Mouse (Mus musculus): ENCODE results near the gene Cnksr1. TPM values are rescaled to one million over a fixed set of nuclear protein-coding genes. Genes with fewer than 3 reads are reported as not detected.
"Not testable (repeated sequence)": the region's sequence is repeated elsewhere in the genome, so short reads cannot be mapped to it uniquely, and the experiment has no call there.

Gene Cnksr1
- polyA plus RNA-seq (2017; shearing (Covaris generic)): not detected

DNA sequence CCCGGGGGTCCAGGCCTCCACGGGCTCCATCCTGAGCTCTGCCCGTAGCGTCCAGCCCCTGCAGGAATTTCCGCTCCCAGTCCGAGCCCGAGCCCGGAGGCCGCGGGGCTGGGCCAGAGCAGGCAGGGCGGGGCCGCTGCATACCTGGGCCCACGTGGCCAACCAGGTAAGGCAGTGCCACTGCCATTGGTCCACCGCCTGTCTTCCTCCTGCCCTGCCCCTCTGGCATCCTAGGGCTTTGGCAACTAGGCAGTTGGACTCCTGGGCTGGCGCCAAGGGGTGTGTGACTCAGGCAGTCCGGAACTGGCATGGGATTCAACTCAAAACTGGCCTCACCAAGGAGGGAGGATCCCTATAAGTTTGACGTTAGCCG is at the start of gene Cnksr1:
Gene Cnksr1, minus strand, starts transcription at position 121 of the 373 bp plus-strand sequence.
- ATAC-seq: no peak

DNA sequence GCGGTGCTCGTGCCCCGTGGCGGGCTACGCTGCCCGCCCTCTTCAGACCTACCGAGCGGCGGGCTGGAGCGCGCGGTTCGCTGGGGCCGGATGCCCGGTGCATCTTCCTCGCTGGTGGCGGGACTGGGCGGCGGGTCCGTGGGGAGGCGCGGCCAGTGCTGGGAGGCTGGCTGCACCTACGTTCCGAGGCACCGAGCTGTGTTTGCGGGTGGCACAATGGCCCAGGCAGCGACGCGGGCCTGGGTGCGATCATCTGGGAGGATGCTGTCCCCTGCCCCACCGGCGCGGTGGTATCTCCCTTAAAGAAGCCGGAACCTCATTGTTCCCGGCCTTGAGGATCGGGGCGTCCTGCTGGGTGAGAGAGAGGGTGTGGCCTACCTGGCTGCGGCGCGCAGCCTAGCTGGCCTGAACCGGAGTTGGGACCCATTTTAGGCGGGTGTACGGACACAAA is 49.4 kb upstream of the Cnksr1 start, which contains the start of gene Pdik1l:
Gene Pdik1l, minus strand, starts transcription at position 321 of the 451 bp plus-strand sequence.
- ATAC-seq: peak; percentile 76

- peak; percentile 74 for ATAC-seq
These were observed 49.0 kb upstream of the Cnksr1 start for GRCm38 (mm10) chr4:134287168-134287564.

- no peak for ATAC-seq
These were observed 48.3 kb upstream of the Cnksr1 start for GRCm38 (mm10) chr4:134286226-134287167.

GRCm38 (mm10) chr4:134284942-134285341 is 46.7 kb upstream of the Cnksr1 start:
- no peak for ATAC-seq

DNA sequence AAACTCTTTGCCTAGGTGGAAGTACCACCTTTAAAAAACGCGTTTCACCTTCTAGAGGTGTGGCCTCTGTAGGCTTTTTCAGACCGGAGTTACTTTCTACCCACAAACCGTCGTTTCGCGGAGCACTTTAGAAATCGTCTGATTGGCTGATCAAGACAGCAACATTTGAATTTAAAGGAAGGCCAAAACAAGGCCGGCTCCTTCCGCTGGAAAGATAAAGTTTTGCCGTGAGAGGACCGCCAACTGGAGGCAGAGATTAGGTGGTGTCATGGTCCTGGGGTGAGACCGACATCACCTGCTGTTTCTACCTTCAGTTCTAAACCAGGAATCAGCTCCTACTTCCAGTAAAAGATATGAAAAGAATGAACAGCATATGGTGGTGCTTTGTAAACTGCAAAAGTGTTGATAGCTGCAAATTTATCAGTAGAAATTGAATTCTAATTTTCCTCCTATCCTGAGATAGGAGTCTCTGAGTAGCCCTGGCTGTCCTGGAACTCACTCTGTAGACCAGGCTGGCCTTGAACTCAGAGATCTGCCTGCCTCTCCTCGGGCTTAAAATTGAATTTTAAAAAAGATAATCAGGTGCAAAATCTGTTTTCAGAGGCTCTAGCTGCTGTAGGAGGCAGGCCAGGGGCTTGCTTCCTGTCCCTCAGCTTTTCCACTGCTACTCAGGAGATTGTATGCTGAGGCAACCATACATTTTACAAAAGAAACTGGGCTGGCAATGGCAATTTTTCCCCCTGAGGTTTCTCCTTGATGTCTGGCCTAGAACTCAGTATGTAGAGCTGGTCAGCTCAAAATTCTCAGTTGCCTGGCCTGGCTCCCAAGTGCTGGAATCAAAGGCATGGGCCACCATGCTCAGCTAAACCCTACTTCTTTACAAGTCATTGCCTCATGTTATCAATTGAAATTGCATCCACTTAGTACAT is 35.5 kb upstream of the Cnksr1 start:
- ATAC-seq: peak; percentile 98

GRCm38 (mm10) chr4:134272731-134273416 is 34.7 kb upstream of the Cnksr1 start:
- ATAC-seq: no peak

DNA sequence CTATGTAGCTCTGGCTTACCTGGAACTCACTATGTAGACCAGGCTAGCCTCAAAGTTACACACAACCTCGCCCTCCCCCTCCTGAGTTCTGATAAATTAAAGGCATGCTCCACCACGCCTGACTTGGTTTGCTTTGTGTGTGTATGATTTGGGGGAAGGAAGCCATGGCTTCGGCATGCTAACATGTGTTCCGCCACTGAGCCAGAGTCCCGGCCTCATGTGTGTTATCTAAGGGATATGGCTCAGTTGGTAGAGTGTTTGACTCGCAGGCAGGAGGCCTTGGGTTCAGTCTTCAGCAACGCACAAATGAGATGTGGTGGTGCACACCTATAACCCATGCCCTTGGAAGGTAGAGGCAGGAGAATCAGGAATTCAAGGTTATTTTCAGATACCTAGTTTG is 33.8 kb upstream of the Cnksr1 start:
- no peak for ATAC-seq

- not testable (repeated sequence) for ATAC-seq
These were observed 31.4 kb upstream of the Cnksr1 start for GRCm38 (mm10) chr4:134269622-134270021.

GRCm38 (mm10) chr4:134268102-134268655 is 30.0 kb upstream of the Cnksr1 start:
- ATAC-seq: no peak

- no peak for ATAC-seq
These were observed 27.8 kb upstream of the Cnksr1 start for GRCm38 (mm10) chr4:134265860-134266585.

DNA sequence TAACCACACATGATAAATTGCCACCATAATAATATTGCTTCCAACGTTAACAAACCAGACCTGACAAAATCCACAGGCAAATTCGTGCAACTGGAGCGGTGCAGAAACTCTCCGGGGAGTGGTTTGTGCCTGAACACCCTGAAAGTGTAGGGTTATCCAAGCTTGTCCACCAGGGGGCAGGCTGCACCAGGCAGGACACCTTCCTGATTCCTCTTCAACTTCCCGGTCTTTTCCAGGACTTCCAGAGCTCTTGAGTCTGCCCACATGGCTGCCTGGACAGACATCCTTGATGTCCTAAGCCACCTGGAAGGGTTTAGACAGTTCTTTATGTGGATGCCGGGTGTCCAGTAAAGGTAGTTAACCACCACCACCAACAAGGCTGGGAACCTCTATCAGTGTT is 25.0 kb upstream of the Cnksr1 start:
- ATAC-seq: no peak

DNA sequence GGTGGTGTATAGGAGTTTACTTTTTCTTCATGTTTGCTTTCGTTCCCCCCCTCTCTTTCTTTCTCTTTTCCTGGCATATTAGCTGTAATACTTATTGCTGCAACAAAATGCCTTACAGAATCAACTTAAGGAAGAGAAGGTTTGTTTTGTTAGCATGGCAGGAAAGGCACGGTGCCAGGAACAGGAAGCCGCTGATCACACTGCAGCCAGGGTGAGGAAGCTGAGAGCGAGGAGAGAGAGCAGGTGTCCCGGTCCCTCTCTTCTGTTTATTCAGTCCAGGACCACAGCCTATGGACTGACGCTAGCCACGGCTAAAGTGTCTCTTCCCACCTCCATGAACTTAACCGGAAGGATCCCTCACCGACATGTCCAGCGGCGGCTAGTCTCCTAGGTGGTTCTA is 20.2 kb upstream of the Cnksr1 start:
- ATAC-seq: no peak

DNA sequence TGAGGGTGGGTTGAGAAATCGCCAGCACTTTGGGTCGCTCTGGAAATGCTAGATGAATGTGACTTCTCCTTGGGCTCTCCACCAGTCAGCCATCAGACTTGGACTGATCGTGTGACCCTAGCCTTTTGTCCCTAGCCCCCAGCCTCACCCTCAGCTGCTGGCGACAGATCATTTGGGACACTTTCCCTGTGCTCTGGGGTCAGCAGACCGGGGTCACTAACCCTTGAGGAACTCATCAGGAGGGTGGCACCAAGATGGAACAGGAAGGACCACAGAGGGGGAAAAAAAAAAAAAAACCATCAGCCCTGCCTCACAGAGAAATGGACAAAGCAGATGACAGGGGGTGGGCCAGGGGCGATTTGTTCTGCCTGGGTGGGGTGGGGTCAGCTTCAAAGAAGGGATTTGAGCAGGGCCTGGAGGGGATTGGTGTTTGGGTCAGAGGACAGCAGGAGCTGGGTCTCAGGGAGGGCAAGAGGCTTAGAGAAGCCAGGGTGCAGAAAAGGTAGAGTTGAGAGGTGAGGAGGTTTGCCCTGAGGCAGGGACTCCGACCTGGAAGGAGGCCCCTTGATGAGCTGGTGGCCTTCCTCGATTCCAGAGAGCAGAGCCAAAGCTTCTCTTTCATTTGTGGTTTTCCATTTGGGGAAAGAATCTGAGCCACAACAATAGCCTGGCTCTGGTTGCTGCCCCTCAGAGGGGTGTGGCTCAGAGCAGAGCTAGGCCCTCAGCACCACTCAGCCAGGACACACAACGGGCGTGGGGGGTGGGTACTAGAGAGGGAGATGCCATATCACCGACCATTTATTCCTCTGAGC is 19.2 kb upstream of the Cnksr1 start:
- no peak for ATAC-seq

GRCm38 (mm10) chr4:134256407-134257197 is 18.4 kb upstream of the Cnksr1 start:
- no peak for ATAC-seq

GRCm38 (mm10) chr4:134255854-134256253 is 17.7 kb upstream of the Cnksr1 start:
- ATAC-seq: no peak

- no peak for ATAC-seq
These were observed 16.6 kb upstream of the Cnksr1 start for GRCm38 (mm10) chr4:134254835-134255234.

GRCm38 (mm10) chr4:134253722-134254324 is 15.6 kb upstream of the Cnksr1 start, which contains the start of gene Grrp1:
TSS of gene Grrp1 (minus strand) at chr4:134254106.
- ATAC-seq: no peak

All from activated CD4-positive, CD25-positive, alpha-beta regulatory T cell, adult 4 months (primary cell).